In genomic region chr13:44419472-44420226, GRCm38 (mm10) we compare ENCODE assay signal across 8 mouse cellular contexts.
DNase-seq lines count a peak whose midpoint lies in the region; ATAC-seq and TF ChIP-seq lines count a peak whose summit lies in the region.

No protein-coding gene starts in this region.

- H3K27ac ChIP-seq in embryonic facial prominence, embryonic 12.5 days, result peak overlapping the region; percentile 4; the same call in 1 of the 2 replicates
- no peak overlapping the region for H3K27ac ChIP-seq in limb, embryonic 14.5 days (replicated peaks; ENCODE audit: low read depth, low read length)
- H3K27ac ChIP-seq in midbrain, embryonic 13.5 days, result no peak overlapping the region

- no peaks in the 10 kb centered on the region for H3K36me3 ChIP-seq in embryonic facial prominence, embryonic 12.5 days
- no peaks in the 10 kb centered on the region for H3K36me3 ChIP-seq in limb, embryonic 14.5 days (ENCODE audit: control insufficient read depth, insufficient read depth, low read length)
- H3K36me3 ChIP-seq in midbrain, embryonic 13.5 days, result no peaks in the 10 kb centered on the region

- H3K9me3 ChIP-seq in embryonic facial prominence, embryonic 12.5 days, result no peaks in the 10 kb centered on the region
- no peaks in the 10 kb centered on the region for H3K9me3 ChIP-seq in limb, embryonic 14.5 days (ENCODE audit: control insufficient read depth, low read length)
- H3K9me3 ChIP-seq in midbrain, embryonic 13.5 days, result 0 out of 2 replicates have a peak, but pooled peaks cover 3% of the 10 kb centered on the region

- no peak overlapping the region for H3K9ac ChIP-seq in embryonic facial prominence, embryonic 12.5 days
- peak overlapping the region; percentile 3; the same call in 1 of the 2 replicates for H3K9ac ChIP-seq in limb, embryonic 14.5 days (ENCODE audit: low read depth, low read length, severe bottlenecking)
- H3K9ac ChIP-seq in midbrain, embryonic 13.5 days (replicated peaks), result no peak overlapping the region

- 12% methylated on average over 14 of the region's 15 CpGs for WGBS in embryonic facial prominence, embryonic 12.5 days
- 11% methylated on average over 15 of the region's 15 CpGs for WGBS in limb, embryonic 14.5 days
- WGBS in midbrain, embryonic 13.5 days, result 25% methylated on average over 14 of the region's 15 CpGs

- H3K4me3 ChIP-seq in embryonic facial prominence, embryonic 12.5 days, result no peak overlapping the region
- H3K4me3 ChIP-seq in limb, embryonic 14.5 days (replicated peaks; ENCODE audit: low read length), result no peak overlapping the region
- H3K4me3 ChIP-seq in midbrain, embryonic 13.5 days (replicated peaks), result no peak overlapping the region

- peak; percentile 3 for DNase-seq in T-cell, adult 2 months (ENCODE audit: low spot score)
- DNase-seq in heart, postnatal 4 days, result peak; percentile 42
- peak; percentile 38 for DNase-seq in limb, embryonic 14.5 days (ENCODE audit: low spot score)
- no peak for DNase-seq in frontal cortex, postnatal 25 days (ENCODE audit: low spot score in 2 of 2)
- DNase-seq in right cerebral cortex, postnatal 4 days, result no peak
- no peak for DNase-seq in Muller cell, postnatal 12 days (ENCODE audit: inconsistent ontology term)

- 0 out of 2 replicates have a peak, but pooled peaks have one; percentile 47 for ATAC-seq in embryonic facial prominence, embryonic 12.5 days (ENCODE audit: insufficient number of reproducible peaks, insufficient read depth, low FRiP score, low TSS enrichment)
- ATAC-seq in limb, embryonic 14.5 days (ENCODE audit: low FRiP score, low read depth), result no peak; the same call in 1 of the 2 replicates
- no peak for ATAC-seq in midbrain, embryonic 13.5 days

- H3K4me1 ChIP-seq in embryonic facial prominence, embryonic 12.5 days, result peaks cover 29% of the 10 kb centered on the region
- H3K4me1 ChIP-seq in limb, embryonic 14.5 days (ENCODE audit: control insufficient read depth, insufficient read depth, low read length), result peaks cover 33% of the 10 kb centered on the region
- peaks cover 21% of the 10 kb centered on the region for H3K4me1 ChIP-seq in midbrain, embryonic 13.5 days (replicated peaks)

- peak overlapping the region; percentile 36 for H3K4me2 ChIP-seq in embryonic facial prominence, embryonic 12.5 days (replicated peaks)
- H3K4me2 ChIP-seq in limb, embryonic 14.5 days (replicated peaks; ENCODE audit: low read depth, low read length, severe bottlenecking), result peak overlapping the region; percentile 34
- peak overlapping the region; percentile 27 for H3K4me2 ChIP-seq in midbrain, embryonic 13.5 days (replicated peaks)

- TF ChIP-seq POLR2A in limb, embryonic 14.5 days (IDR thresholded peaks at IDR 0.05; ENCODE audit: borderline replicate concordance, extremely low read depth, insufficient read depth, insufficient read length), result no peak

- no peaks in the 10 kb centered on the region for H3K27me3 ChIP-seq in embryonic facial prominence, embryonic 12.5 days
- no peaks in the 10 kb centered on the region for H3K27me3 ChIP-seq in limb, embryonic 14.5 days (ENCODE audit: control insufficient read depth, insufficient read depth, low read length)
- 0 out of 2 replicates have a peak, but pooled peaks cover 3% of the 10 kb centered on the region for H3K27me3 ChIP-seq in midbrain, embryonic 13.5 days

Comparison
In these comparisons a context has a peak if more than half of its experiments do, and no peak if none do; other contexts are left out.
1. DNase-seq: peak in T-cell, adult 2 months (single experiment), heart, postnatal 4 days (single experiment) and limb, embryonic 14.5 days (single experiment); none in frontal cortex, postnatal 25 days (0 of 2), right cerebral cortex, postnatal 4 days (single experiment) and Muller cell, postnatal 12 days (single experiment).
2. Peak in every context shown above with its lines, with median percentiles within 50 percentile points of each other: H3K4me2 ChIP-seq.